Mouse (Mus musculus) lung, postnatal 0 days (tissue): ENCODE measurements around the gene Cdk5r2.

Experiments used
- CTCF ChIP-seq: IDR thresholded peaks from 2 replicates; pipeline ENCODE4 v1.5.1; 2016; ENCODE audit warnings: antibody characterized with exemption, mild to moderate bottlenecking
- EP300 ChIP-seq: IDR thresholded peaks from 2 replicates; pipeline ENCODE4 v1.6.1; 2016; ENCODE audit warnings: antibody characterized with exemption, mild to moderate bottlenecking, control low read depth

- TF ChIP-seq CTCF (no peak), EP300 (no peak)
These were observed 21.5 kb upstream of the Cdk5r2 start for GRCm38 (mm10) chr1:74833255-74833654.
